Mouse (Mus musculus): ENCODE data around the gene Pclaf. TPM values are rescaled to one million over a fixed set of nuclear protein-coding genes. Genes with fewer than 3 reads are reported as not detected.

The Pclaf gene
- total RNA-seq (2014; rRNA removed) (6.3 and 9.4 TPM in 2 replicates), polyA plus RNA-seq (2015; fragmentation: Nextera tagmentation; extraction: Ambion mirVana) (6.7 and 8.2 TPM in 2 replicates)

- Histone ChIP-seq H3K4me1 (ENCODE audit: insufficient read depth, low read length) (no peaks in the 10 kb centered on the region), H3K27me3 (ENCODE audit: insufficient read depth, low read length) (no peaks in the 10 kb centered on the region), H3K9ac (replicated peaks; ENCODE audit: low read length, poor library complexity, severe bottlenecking) (no peak within 1 kb of the TSS), H3K4me2 (ENCODE audit: low read depth, low read length, poor library complexity, severe bottlenecking) (peak within 1 kb of the TSS; percentile 80), H3K4me3 (ENCODE audit: low read depth, low read length) (peak within 1 kb of the TSS; percentile 33), H3K9me3 (ENCODE audit: low read length) (no peaks in the 10 kb centered on the region), H3K36me3 (ENCODE audit: insufficient read depth, low read length) (no peaks in the 10 kb centered on the region), H3K27ac (ENCODE audit: low read depth, low read length) (no peak within 1 kb of the TSS)
- no peak for TF ChIP-seq CTCF (IDR thresholded peaks at IDR 0.05)
- DNase-seq (ENCODE audit: low spot score) (peak; percentile 89), ATAC-seq (ENCODE audit: low FRiP score) (peak; percentile 73)
- WGBS = 0% methylated on average over 21 of the region's 21 CpGs
Measured at GRCm38 (mm10) chr9:65890143-65890628, at the start of gene Pclaf. Gene Pclaf (plus strand): TSS chr9:65890237.

- no peak for ATAC-seq (ENCODE audit: low FRiP score)
Measured at GRCm38 (mm10) chr9:65844421-65845165, 45.4 kb upstream of the Pclaf start.

GRCm38 (mm10) chr9:65848154-65848553 is 41.9 kb upstream of the Pclaf start:
- H3K27ac ChIP-seq (ENCODE audit: low read depth, low read length) = no peak overlapping the region
- no peak for TF ChIP-seq CTCF (IDR thresholded peaks at IDR 0.05)
- H3K4me1 ChIP-seq (ENCODE audit: insufficient read depth, low read length) = no peaks in the 10 kb centered on the region
- H3K4me2 ChIP-seq (ENCODE audit: low read depth, low read length, poor library complexity, severe bottlenecking) = no peak overlapping the region
- no peak overlapping the region for H3K4me3 ChIP-seq (ENCODE audit: low read depth, low read length)
- H3K9me3 ChIP-seq (ENCODE audit: low read length) = no peaks in the 10 kb centered on the region
- H3K27me3 ChIP-seq (ENCODE audit: insufficient read depth, low read length) = no peaks in the 10 kb centered on the region
- H3K36me3 ChIP-seq (ENCODE audit: insufficient read depth, low read length) = peaks cover 9% of the 10 kb centered on the region; the same call in 1 of the 2 replicates
- H3K9ac ChIP-seq (replicated peaks; ENCODE audit: low read length, poor library complexity, severe bottlenecking) = no peak overlapping the region
- ATAC-seq (ENCODE audit: low FRiP score) (no peak), DNase-seq (ENCODE audit: low spot score) (peak; percentile 9)

More at GRCm38 (mm10) chr9:65844421-65845165, 45.4 kb upstream of the Pclaf start:
- DNase-seq (ENCODE audit: low spot score) = peak; percentile 25
- Histone ChIP-seq H3K9me3 (ENCODE audit: low read length) (no peaks in the 10 kb centered on the region), H3K4me1 (ENCODE audit: insufficient read depth, low read length) (no peaks in the 10 kb centered on the region), H3K36me3 (ENCODE audit: insufficient read depth, low read length) (peaks cover 4% of the 10 kb centered on the region; the same call in 1 of the 2 replicates), H3K27me3 (ENCODE audit: insufficient read depth, low read length) (no peaks in the 10 kb centered on the region), H3K9ac (replicated peaks; ENCODE audit: low read length, poor library complexity, severe bottlenecking) (no peak overlapping the region), H3K27ac (ENCODE audit: low read depth, low read length) (no peak overlapping the region), H3K4me2 (ENCODE audit: low read depth, low read length, poor library complexity, severe bottlenecking) (no peak overlapping the region), H3K4me3 (ENCODE audit: low read depth, low read length) (no peak overlapping the region)
- 0 out of 2 replicates have a peak, but pooled peaks have one; percentile 16 for TF ChIP-seq CTCF (IDR thresholded peaks at IDR 0.05)
- WGBS = 49% methylated on average over 7 of the region's 7 CpGs

GRCm38 (mm10) chr9:65850203-65850602 is 39.8 kb upstream of the Pclaf start:
- Histone ChIP-seq H3K36me3 (ENCODE audit: insufficient read depth, low read length) (peaks cover 12% of the 10 kb centered on the region; the same call in 1 of the 2 replicates), H3K9ac (replicated peaks; ENCODE audit: low read length, poor library complexity, severe bottlenecking) (no peak overlapping the region), H3K27ac (ENCODE audit: low read depth, low read length) (no peak overlapping the region), H3K4me2 (ENCODE audit: low read depth, low read length, poor library complexity, severe bottlenecking) (no peak overlapping the region), H3K9me3 (ENCODE audit: low read length) (no peaks in the 10 kb centered on the region), H3K4me3 (ENCODE audit: low read depth, low read length) (no peak overlapping the region), H3K27me3 (ENCODE audit: insufficient read depth, low read length) (no peaks in the 10 kb centered on the region), H3K4me1 (ENCODE audit: insufficient read depth, low read length) (no peaks in the 10 kb centered on the region)
- peak; percentile 64 for TF ChIP-seq CTCF (IDR thresholded peaks at IDR 0.05)
- DNase-seq (ENCODE audit: low spot score) (peak; percentile 56), ATAC-seq (ENCODE audit: low FRiP score) (no peak)
- WGBS = 5% methylated on average over 1 of the region's 1 CpGs

- H3K4me2 ChIP-seq (ENCODE audit: low read depth, low read length, poor library complexity, severe bottlenecking) = no peak overlapping the region
- H3K27me3 ChIP-seq (ENCODE audit: insufficient read depth, low read length) = no peaks in the 10 kb centered on the region
- H3K9ac ChIP-seq (replicated peaks; ENCODE audit: low read length, poor library complexity, severe bottlenecking) = no peak overlapping the region
- no peaks in the 10 kb centered on the region for H3K9me3 ChIP-seq (ENCODE audit: low read length)
- DNase-seq (ENCODE audit: low spot score) = no peak
- no peak for TF ChIP-seq CTCF (IDR thresholded peaks at IDR 0.05)
- H3K4me3 ChIP-seq (ENCODE audit: low read depth, low read length) = no peak overlapping the region
- peaks cover 25% of the 10 kb centered on the region for H3K36me3 ChIP-seq (ENCODE audit: insufficient read depth, low read length)
- no peak overlapping the region for H3K27ac ChIP-seq (ENCODE audit: low read depth, low read length)
- H3K4me1 ChIP-seq (ENCODE audit: insufficient read depth, low read length) = no peaks in the 10 kb centered on the region
- 66% methylated on average over 1 of the region's 1 CpGs for WGBS
- ATAC-seq (ENCODE audit: low FRiP score) = no peak
Measured at GRCm38 (mm10) chr9:65859656-65860055, 30.4 kb upstream of the Pclaf start.

All from midbrain, postnatal 0 days (tissue).